In the genomic region with DNA sequence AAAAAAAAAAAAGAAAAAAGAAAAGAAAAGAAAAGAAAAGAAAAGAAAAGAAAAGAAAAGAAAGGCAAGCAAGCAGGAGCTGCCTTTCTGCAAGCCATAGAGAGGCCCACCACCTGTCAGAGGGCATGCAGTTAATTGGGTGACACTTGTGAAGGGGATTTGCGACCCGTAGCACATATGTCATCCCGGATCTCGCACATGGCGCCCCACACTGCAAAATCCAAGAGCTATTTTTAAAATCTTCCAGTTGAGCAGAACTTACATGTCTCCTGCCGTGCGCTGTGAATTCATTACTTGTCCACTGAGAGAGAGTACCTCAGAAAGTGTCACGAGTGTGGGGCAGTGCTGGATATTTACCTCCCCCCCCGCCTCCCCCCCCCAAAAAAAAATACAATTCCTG, we compare ENCODE assay signal across 14 mouse cellular contexts. TPM values are rescaled to one million over a fixed set of nuclear protein-coding genes. Genes with fewer than 3 reads are reported as not detected.
DNase-seq lines count a peak whose midpoint lies in the region; ATAC-seq lines count a peak whose summit lies in the region.
"Had no signal": no experiment of that assay in that cellular context is flagged by ENCODE, and none has a peak within 500 bp of the region (broad histone marks: within the 10 kb centered on the region; RNA-seq: fewer than 3 reads in every experiment).

No protein-coding gene starts in this region.

- H3K36me3 ChIP-seq in hindbrain, embryonic 16.5 days (ENCODE audit: control insufficient read depth, insufficient read depth, low read length), result no peaks in the 10 kb centered on the region
- no peaks in the 10 kb centered on the region; the same call in 1 of the 2 replicates for H3K36me3 ChIP-seq in hindbrain, embryonic 10.5 days
- no peaks in the 10 kb centered on the region for H3K36me3 ChIP-seq in embryonic facial prominence, embryonic 15.5 days
- no peaks in the 10 kb centered on the region for H3K36me3 ChIP-seq in forebrain, embryonic 16.5 days (ENCODE audit: control insufficient read depth, insufficient read depth)
- no peaks in the 10 kb centered on the region for H3K36me3 ChIP-seq in midbrain, embryonic 14.5 days (ENCODE audit: control insufficient read depth, insufficient read depth, low read length)

- no peak overlapping the region for H3K9ac ChIP-seq in hindbrain, embryonic 16.5 days (ENCODE audit: low read depth, low read length)
- H3K9ac ChIP-seq in embryonic facial prominence, embryonic 15.5 days, result no peak overlapping the region
- H3K9ac ChIP-seq in forebrain, embryonic 16.5 days (replicated peaks; ENCODE audit: low read depth, low read length), result no peak overlapping the region
- no peak overlapping the region for H3K9ac ChIP-seq in midbrain, embryonic 14.5 days (replicated peaks; ENCODE audit: low read length)
- H3K9ac ChIP-seq: liver, embryonic 14.5 days had no signal

- H3K4me3 ChIP-seq in hindbrain, embryonic 16.5 days (ENCODE audit: low read length), result no peak overlapping the region
- no peak overlapping the region for H3K4me3 ChIP-seq in hindbrain, embryonic 10.5 days
- no peak overlapping the region for H3K4me3 ChIP-seq in embryonic facial prominence, embryonic 15.5 days (replicated peaks)
- no peak overlapping the region for H3K4me3 ChIP-seq in forebrain, embryonic 16.5 days (replicated peaks; ENCODE audit: low read length)
- H3K4me3 ChIP-seq in midbrain, embryonic 14.5 days (replicated peaks; ENCODE audit: low read depth, low read length), result no peak overlapping the region
- H3K4me3 ChIP-seq: erythroblast, embryonic 14.5 days had no signal

- H3K27ac ChIP-seq in hindbrain, embryonic 16.5 days (ENCODE audit: low read depth, low read length), result no peak overlapping the region
- H3K27ac ChIP-seq in hindbrain, embryonic 10.5 days, result no peak overlapping the region
- peak overlapping the region; percentile 39 for H3K27ac ChIP-seq in embryonic facial prominence, embryonic 15.5 days (replicated peaks)
- H3K27ac ChIP-seq in forebrain, embryonic 16.5 days (ENCODE audit: low read length), result no peak overlapping the region
- H3K27ac ChIP-seq in midbrain, embryonic 14.5 days (replicated peaks; ENCODE audit: low read depth, low read length), result no peak overlapping the region
- H3K27ac ChIP-seq: liver, embryonic 14.5 days had no signal

- H3K4me1 ChIP-seq in hindbrain, embryonic 16.5 days (ENCODE audit: control insufficient read depth, insufficient read depth, low read depth, low read length), result no peaks in the 10 kb centered on the region
- peaks cover 24% of the 10 kb centered on the region for H3K4me1 ChIP-seq in hindbrain, embryonic 10.5 days (replicated peaks)
- H3K4me1 ChIP-seq in embryonic facial prominence, embryonic 15.5 days, result peaks cover 14% of the 10 kb centered on the region
- peaks cover 10% of the 10 kb centered on the region for H3K4me1 ChIP-seq in forebrain, embryonic 16.5 days (replicated peaks; ENCODE audit: control insufficient read depth, insufficient read depth, low read length)
- peaks cover 6% of the 10 kb centered on the region for H3K4me1 ChIP-seq in midbrain, embryonic 14.5 days (ENCODE audit: control insufficient read depth, insufficient read depth, low read length)

- no peaks in the 10 kb centered on the region for H3K9me3 ChIP-seq in hindbrain, embryonic 16.5 days (ENCODE audit: control insufficient read depth, low read length)
- H3K9me3 ChIP-seq in hindbrain, embryonic 10.5 days, result no peaks in the 10 kb centered on the region
- no peaks in the 10 kb centered on the region for H3K9me3 ChIP-seq in embryonic facial prominence, embryonic 15.5 days (replicated peaks)
- no peaks in the 10 kb centered on the region for H3K9me3 ChIP-seq in forebrain, embryonic 16.5 days (ENCODE audit: control insufficient read depth, low read length)
- H3K9me3 ChIP-seq in midbrain, embryonic 14.5 days (ENCODE audit: control insufficient read depth, low read length), result no peaks in the 10 kb centered on the region

- no peak for DNase-seq in hindbrain, embryonic 10.5 days (ENCODE audit: low spot score)
- DNase-seq in midbrain, embryonic 14.5 days, result peak; percentile 39
- DNase-seq in thymus, postnatal 14 days, result no peak
- DNase-seq: adrenal gland, postnatal 14 days; heart, adult 11 months; heart, postnatal 36 days had no signal

- H3K27me3 ChIP-seq in hindbrain, embryonic 16.5 days (replicated peaks; ENCODE audit: control insufficient read depth, insufficient read depth, low read length), result no peaks in the 10 kb centered on the region
- H3K27me3 ChIP-seq in hindbrain, embryonic 10.5 days (ENCODE audit: insufficient read depth, poor library complexity, severe bottlenecking), result no peaks in the 10 kb centered on the region
- no peaks in the 10 kb centered on the region for H3K27me3 ChIP-seq in embryonic facial prominence, embryonic 15.5 days
- no peaks in the 10 kb centered on the region for H3K27me3 ChIP-seq in forebrain, embryonic 16.5 days (replicated peaks; ENCODE audit: control insufficient read depth, insufficient read depth, low read length)
- H3K27me3 ChIP-seq in midbrain, embryonic 14.5 days (ENCODE audit: control insufficient read depth, insufficient read depth, low read length), result no peaks in the 10 kb centered on the region

- no peak overlapping the region for H3K4me2 ChIP-seq in hindbrain, embryonic 16.5 days (ENCODE audit: low read length)
- no peak overlapping the region for H3K4me2 ChIP-seq in embryonic facial prominence, embryonic 15.5 days (replicated peaks)
- H3K4me2 ChIP-seq in forebrain, embryonic 16.5 days (ENCODE audit: low read length), result no peak overlapping the region
- no peak overlapping the region for H3K4me2 ChIP-seq in midbrain, embryonic 14.5 days (ENCODE audit: low read length)

- WGBS in hindbrain, embryonic 16.5 days, result 48% methylated on average over 9 of the region's 9 CpGs
- WGBS in hindbrain, embryonic 10.5 days, result 74% methylated on average over 9 of the region's 9 CpGs
- 48% methylated on average over 9 of the region's 9 CpGs for WGBS in embryonic facial prominence, embryonic 15.5 days
- WGBS in forebrain, embryonic 16.5 days, result 22% methylated on average over 9 of the region's 9 CpGs
- WGBS in midbrain, embryonic 14.5 days, result 35% methylated on average over 9 of the region's 9 CpGs

- peak; percentile 76; the same call in 1 of the 2 replicates for ATAC-seq in hindbrain, embryonic 16.5 days
- ATAC-seq in embryonic facial prominence, embryonic 15.5 days (ENCODE audit: insufficient number of reproducible peaks, low FRiP score, low TSS enrichment, low read depth), result no peak
- peak; percentile 53 for ATAC-seq in forebrain, embryonic 16.5 days
- no peak for ATAC-seq in midbrain, embryonic 14.5 days (ENCODE audit: low FRiP score, low TSS enrichment)
- ATAC-seq in megakaryocyte, adult 5-6 weeks (ENCODE audit: poor library complexity, severe bottlenecking), result no peak
- ATAC-seq: intestine, embryonic 16.5 days had no signal

RNA-seq across cellular contexts. Expression of a gene that starts 60.0 kb away (rescaled TPM):
- 2.7 and 4.2 TPM in 2 replicates for polyA plus RNA-seq in hindbrain, embryonic 16.5 days (2015; fragmentation: Nextera tagmentation; extraction: Ambion mirVana)
- polyA plus RNA-seq in hindbrain, embryonic 10.5 days (2016; fragmentation: Nextera tagmentation; extraction: Ambion mirVana), result 3.5 and 3.9 TPM in 2 replicates
- 5.7 and 8.5 TPM in 2 replicates for polyA plus RNA-seq in embryonic facial prominence, embryonic 15.5 days (2015; fragmentation: Nextera tagmentation; extraction: Ambion mirVana)
- 1.3 TPM in 2 replicates for polyA plus RNA-seq in forebrain, embryonic 16.5 days (2015; fragmentation: Nextera tagmentation; extraction: Ambion mirVana)
- polyA plus RNA-seq in midbrain, embryonic 14.5 days (2014; fragmentation: Nextera tagmentation; extraction: Ambion mirVana), result 3.9 and 4.8 TPM in 2 replicates
- total RNA-seq in megakaryocyte, adult 5-6 weeks (2015), result 5.6 and 6.3 TPM in 2 replicates
- total RNA-seq in megakaryocyte, adult 5-6 weeks (2017), result 4.1 and 5.3 TPM in 2 replicates
- total RNA-seq: MEL had no signal

Comparison
In these comparisons a context has a peak if more than half of its experiments do, and no peak if none do; other contexts are left out.
1. ATAC-seq: peak in hindbrain, embryonic 16.5 days (single experiment) and forebrain, embryonic 16.5 days (single experiment); none in embryonic facial prominence, embryonic 15.5 days (single experiment), midbrain, embryonic 14.5 days (single experiment) and megakaryocyte, adult 5-6 weeks (single experiment).